Mouse (Mus musculus): ENCODE data around the gene Prcd. TPM values are rescaled to one million over a fixed set of nuclear protein-coding genes. Genes with fewer than 3 reads are reported as not detected.
"Not testable (repeated sequence)": the region's sequence is repeated elsewhere in the genome, so short reads cannot be mapped to it uniquely, and the experiment has no call there.

The Prcd gene
- polyA plus RNA-seq (2016; fragmentation: Nextera tagmentation; extraction: Ambion mirVana) = 0.19 and 0.41 TPM in 2 replicates

- ATAC-seq = no peak
- no peaks in the 10 kb centered on the region for H3K36me3 ChIP-seq
- peaks cover 43% of the 10 kb centered on the region for H3K4me1 ChIP-seq
- peak within 1 kb of the TSS; percentile 17 for H3K9ac ChIP-seq
- H3K27me3 ChIP-seq (replicated peaks) = peaks cover 79% of the 10 kb centered on the region
- no peak within 1 kb of the TSS for H3K27ac ChIP-seq
- H3K9me3 ChIP-seq (replicated peaks) = no peaks in the 10 kb centered on the region
- peak within 1 kb of the TSS; percentile 51 for H3K4me3 ChIP-seq
- WGBS (ENCODE audit: insufficient replicate concordance) = 13% methylated on average over 10 of the region's 10 CpGs
- peak within 1 kb of the TSS; percentile 68 for H3K4me2 ChIP-seq
Measured at GRCm38 (mm10) chr11:116653234-116653633, at the start of gene Prcd. Gene Prcd, plus strand, starts transcription at chr11:116653534.

- ATAC-seq = no peak
- Histone ChIP-seq H3K4me2 (no peak overlapping the region), H3K4me1 (peaks cover 10% of the 10 kb centered on the region), H3K4me3 (no peak overlapping the region), H3K9ac (no peak overlapping the region), H3K36me3 (peaks cover 99% of the 10 kb centered on the region), H3K27me3 (replicated peaks) (no peaks in the 10 kb centered on the region), H3K27ac (no peak overlapping the region), H3K9me3 (replicated peaks) (no peaks in the 10 kb centered on the region)
- 85% methylated on average over 12 of the region's 12 CpGs for WGBS (ENCODE audit: insufficient replicate concordance)
Measured at GRCm38 (mm10) chr11:116604097-116604496, 49.2 kb upstream of the Prcd start.

- 77% methylated on average over 3 of the region's 3 CpGs for WGBS (ENCODE audit: insufficient replicate concordance)
- Histone ChIP-seq H3K36me3 (peaks cover 77% of the 10 kb centered on the region), H3K9me3 (replicated peaks) (no peaks in the 10 kb centered on the region), H3K4me3 (no peak overlapping the region), H3K4me2 (no peak overlapping the region), H3K27me3 (replicated peaks) (no peaks in the 10 kb centered on the region), H3K4me1 (peaks cover 37% of the 10 kb centered on the region), H3K9ac (no peak overlapping the region), H3K27ac (no peak overlapping the region)
- no peak for ATAC-seq
Measured at GRCm38 (mm10) chr11:116607717-116608116, 45.6 kb upstream of the Prcd start.

GRCm38 (mm10) chr11:116609965-116610630, 43.2 kb upstream of the Prcd start:
- Histone ChIP-seq H3K9ac (no peak overlapping the region), H3K4me1 (peaks cover 61% of the 10 kb centered on the region), H3K9me3 (replicated peaks) (no peaks in the 10 kb centered on the region), H3K27me3 (replicated peaks) (no peaks in the 10 kb centered on the region), H3K36me3 (peaks cover 53% of the 10 kb centered on the region), H3K4me2 (no peak overlapping the region), H3K27ac (no peak overlapping the region), H3K4me3 (no peak overlapping the region)
- WGBS (ENCODE audit: insufficient replicate concordance) = 85% methylated on average over 15 of the region's 15 CpGs
- ATAC-seq = no peak

- not testable (repeated sequence) for H3K4me3 ChIP-seq; H3K4me2 ChIP-seq; H3K9me3 ChIP-seq (replicated peaks); H3K27me3 ChIP-seq (replicated peaks); H3K27ac ChIP-seq; ATAC-seq; H3K9ac ChIP-seq
- Histone ChIP-seq H3K4me1 (peaks cover 72% of the 10 kb centered on the region), H3K36me3 (peaks cover 43% of the 10 kb centered on the region)
- 67% methylated on average over 9 of the region's 9 CpGs for WGBS (ENCODE audit: insufficient replicate concordance)
Measured at GRCm38 (mm10) chr11:116611168-116611567, 42.2 kb upstream of the Prcd start.

- Histone ChIP-seq H3K4me2 (no peak overlapping the region), H3K9ac (no peak overlapping the region), H3K27me3 (replicated peaks) (no peaks in the 10 kb centered on the region), H3K9me3 (replicated peaks) (no peaks in the 10 kb centered on the region), H3K36me3 (peaks cover 35% of the 10 kb centered on the region), H3K4me3 (no peak overlapping the region), H3K27ac (peak overlapping the region; percentile 43; the same call in 1 of the 2 replicates), H3K4me1 (peaks cover 78% of the 10 kb centered on the region)
- WGBS (ENCODE audit: insufficient replicate concordance) = 78% methylated on average over 9 of the region's 9 CpGs
- ATAC-seq = no peak
Measured at GRCm38 (mm10) chr11:116611883-116612282, 41.5 kb upstream of the Prcd start.

- Histone ChIP-seq H3K4me1 (peaks cover 80% of the 10 kb centered on the region), H3K27ac (peak overlapping the region; percentile 70), H3K4me3 (no peak overlapping the region), H3K9ac (peak overlapping the region; percentile 31), H3K4me2 (peak overlapping the region; percentile 30; the same call in 1 of the 2 replicates), H3K36me3 (peaks cover 29% of the 10 kb centered on the region), H3K27me3 (replicated peaks) (no peaks in the 10 kb centered on the region), H3K9me3 (replicated peaks) (no peaks in the 10 kb centered on the region)
- peak; percentile 60 for ATAC-seq
- 84% methylated on average over 1 of the region's 1 CpGs for WGBS (ENCODE audit: insufficient replicate concordance)
Measured at GRCm38 (mm10) chr11:116612554-116612953, 40.8 kb upstream of the Prcd start.

- Histone ChIP-seq H3K4me2 (peak overlapping the region; percentile 30; the same call in 1 of the 2 replicates), H3K36me3 (peaks cover 22% of the 10 kb centered on the region), H3K9ac (peak overlapping the region; percentile 31), H3K27me3 (replicated peaks) (no peaks in the 10 kb centered on the region), H3K4me3 (no peak overlapping the region), H3K27ac (peak overlapping the region; percentile 70), H3K4me1 (peaks cover 87% of the 10 kb centered on the region), H3K9me3 (replicated peaks) (no peaks in the 10 kb centered on the region)
- WGBS (ENCODE audit: insufficient replicate concordance) = 90% methylated on average over 6 of the region's 6 CpGs
- ATAC-seq = no peak
Measured at GRCm38 (mm10) chr11:116613234-116613633, 40.1 kb upstream of the Prcd start.

GRCm38 (mm10) chr11:116615735-116616437, 37.4 kb upstream of the Prcd start:
- peak overlapping the region; percentile 54 for H3K4me3 ChIP-seq
- H3K36me3 ChIP-seq = no peaks in the 10 kb centered on the region
- peak overlapping the region; percentile 88 for H3K4me2 ChIP-seq
- H3K27ac ChIP-seq = peak overlapping the region; percentile 93
- 7% methylated on average over 15 of the region's 15 CpGs for WGBS (ENCODE audit: insufficient replicate concordance)
- H3K27me3 ChIP-seq (replicated peaks) = no peaks in the 10 kb centered on the region
- H3K9ac ChIP-seq = peak overlapping the region; percentile 65
- H3K9me3 ChIP-seq (replicated peaks) = no peaks in the 10 kb centered on the region
- ATAC-seq = peak; percentile 75
- peaks cover 95% of the 10 kb centered on the region for H3K4me1 ChIP-seq

GRCm38 (mm10) chr11:116616438-116617118, 36.8 kb upstream of the Prcd start:
- Histone ChIP-seq H3K9me3 (replicated peaks) (no peaks in the 10 kb centered on the region), H3K4me3 (peak overlapping the region; percentile 54), H3K27ac (peak overlapping the region; percentile 93), H3K9ac (peak overlapping the region; percentile 65), H3K4me1 (peaks cover 100% of the 10 kb centered on the region), H3K27me3 (replicated peaks) (no peaks in the 10 kb centered on the region), H3K4me2 (peak overlapping the region; percentile 88), H3K36me3 (no peaks in the 10 kb centered on the region)
- no peak for ATAC-seq
- WGBS (ENCODE audit: insufficient replicate concordance) = 40% methylated on average over 10 of the region's 10 CpGs

GRCm38 (mm10) chr11:116617641-116618040, 35.7 kb upstream of the Prcd start:
- ATAC-seq = no peak
- Histone ChIP-seq H3K27me3 (replicated peaks) (no peaks in the 10 kb centered on the region), H3K27ac (peak overlapping the region; percentile 93), H3K4me1 (peaks cover 100% of the 10 kb centered on the region), H3K36me3 (no peaks in the 10 kb centered on the region), H3K9ac (peak overlapping the region; percentile 8), H3K9me3 (replicated peaks) (no peaks in the 10 kb centered on the region), H3K4me2 (peak overlapping the region; percentile 88; the same call in 1 of the 2 replicates), H3K4me3 (no peak overlapping the region)
- WGBS (ENCODE audit: insufficient replicate concordance) = 80% methylated on average over 7 of the region's 7 CpGs

- 51% methylated on average over 7 of the region's 7 CpGs for WGBS (ENCODE audit: insufficient replicate concordance)
- peaks cover 100% of the 10 kb centered on the region for H3K4me1 ChIP-seq
- ATAC-seq = no peak
- no peak overlapping the region for H3K4me3 ChIP-seq
- H3K27me3 ChIP-seq (replicated peaks) = no peaks in the 10 kb centered on the region
- peak overlapping the region; percentile 88 for H3K4me2 ChIP-seq
- H3K9ac ChIP-seq = no peak overlapping the region
- no peaks in the 10 kb centered on the region for H3K36me3 ChIP-seq
- no peaks in the 10 kb centered on the region for H3K9me3 ChIP-seq (replicated peaks)
- peak overlapping the region; percentile 93 for H3K27ac ChIP-seq
Measured at GRCm38 (mm10) chr11:116618666-116619065, 34.7 kb upstream of the Prcd start.
